Mouse (Mus musculus): ENCODE results near the gene Eps8l1.

GRCm38 (mm10) chr7:4493991-4494390 lies 33.5 kb downstream of the Eps8l1 start:
- no peak for TF ChIP-seq CTCF (IDR thresholded peaks at IDR 0.05; ENCODE audit: borderline replicate concordance, insufficient read depth, low read length)
- TF ChIP-seq POLR2A (IDR thresholded peaks at IDR 0.05; ENCODE audit: low read depth, low read length), result no peak

Data from embryonic fibroblast, embryonic 13.5 days (primary cell).